Mouse (Mus musculus) kidney, adult 2 months (tissue): ENCODE measurements around the gene Ptn.

Experiments used
- CTCF ChIP-seq: fragments of 200-500 bp; conservative IDR thresholded peaks from 2 replicates; pipeline ENCODE4 v1.5.1; 2011; ENCODE audit warnings: low read depth, mild to moderate bottlenecking, control low read depth, low read length, moderate library complexity, mixed read lengths; ENCODE audit not compliant: insufficient read depth, insufficient read length
- POLR2A ChIP-seq: fragments of 200-500 bp; IDR thresholded peaks from one replicate; pipeline ENCODE4 v1.6.1; 2011; ENCODE audit warnings: low read depth, low read length, control low read depth

DNA sequence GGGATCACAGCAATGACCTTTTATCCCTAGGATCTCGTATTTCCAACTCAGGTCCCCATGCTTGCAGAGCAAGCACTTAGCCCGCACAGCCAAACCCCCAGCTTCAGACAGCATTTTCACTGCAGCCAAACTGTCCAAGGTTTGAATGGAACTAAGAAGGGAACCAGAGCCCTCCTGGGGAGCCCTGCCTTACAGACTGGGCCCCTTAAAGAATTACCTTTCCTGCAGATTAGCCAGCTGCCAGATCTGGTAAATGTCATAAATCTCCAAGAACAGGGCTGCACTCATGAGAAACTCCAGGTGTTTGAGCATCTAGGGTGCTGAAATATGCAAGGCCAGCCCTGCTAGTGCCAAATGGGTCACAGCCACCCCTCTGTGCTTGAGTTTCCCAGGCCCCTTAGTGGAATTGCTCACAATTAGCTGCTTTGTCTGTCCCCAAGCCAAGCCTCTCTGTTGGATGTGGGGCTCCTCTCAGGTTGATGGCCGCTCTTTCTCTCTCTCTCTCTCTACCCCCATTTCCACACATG is 25.3 kb downstream of the Ptn start:
- TF ChIP-seq POLR2A (no peak), CTCF (no peak)
